Mouse (Mus musculus) bone marrow macrophage, adult 2 months (primary cell): ENCODE results near the gene Lmod1. TPM values are rescaled to one million over a fixed set of nuclear protein-coding genes. Genes with fewer than 3 reads are reported as not detected.
A peak's percentile ranks its signal among the peaks of the same experiment; 100 is the strongest.

ENCODE experiments used
- H3K27ac ChIP-seq: 2 replicates; pipeline ENCODE4 v1.5.1; 2012; ENCODE audit warnings: low read depth, low read length; ENCODE audit not compliant: insufficient read depth
- H3K4me1 ChIP-seq: 2 replicates; pipeline ENCODE4 v1.6.1; 2012; ENCODE audit warnings: low read length; ENCODE audit not compliant: control insufficient read depth, insufficient read depth
- H3K4me3 ChIP-seq: 2 replicates; pipeline ENCODE4 v1.5.1; 2012; ENCODE audit warnings: mild to moderate bottlenecking, low read length, moderate library complexity; ENCODE audit not compliant: insufficient read depth
- CTCF ChIP-seq: IDR thresholded peaks from 2 replicates; pipeline ENCODE4 v1.5.1; 2012; ENCODE audit warnings: low read depth, mild to moderate bottlenecking, low read length, moderate library complexity
- POLR2A ChIP-seq: IDR thresholded peaks from 2 replicates; pipeline ENCODE4 v1.6.1; 2012; ENCODE audit warnings: mild to moderate bottlenecking, low read depth, low read length, borderline replicate concordance
- polyA plus RNA-seq: library from polyadenylated mRNA; stranded (reverse); fragments of >200 nt; gene quantifications from 2 replicates; pipeline ENCODE4 v1.2.4, GENCODE M21; 2012; ENCODE audit not compliant: missing spikeins, insufficient read depth, insufficient read length

The Lmod1 gene
- 0.13 and 0.20 TPM in 2 replicates for polyA plus RNA-seq

GRCm38 (mm10) chr1:135324571-135324970 is at the start of gene Lmod1:
TSS of gene Lmod1 (plus strand) at chr1:135324807.
- TF ChIP-seq POLR2A (no peak), CTCF (no peak)
- Histone ChIP-seq H3K4me1 (no peaks in the 10 kb centered on the region), H3K27ac (no peak within 1 kb of the TSS), H3K4me3 (no peak within 1 kb of the TSS)

GRCm38 (mm10) chr1:135280646-135281045 is 44.0 kb upstream of the Lmod1 start:
- TF ChIP-seq CTCF, result no peak
- TF ChIP-seq POLR2A, result no peak
- Histone ChIP-seq H3K27ac (peak overlapping the region; percentile 62), H3K4me1 (peaks cover 8% of the 10 kb centered on the region), H3K4me3 (peak overlapping the region; percentile 45)

- Histone ChIP-seq H3K27ac (peak overlapping the region; percentile 100), H3K4me3 (peak overlapping the region; percentile 69), H3K4me1 (peaks cover 8% of the 10 kb centered on the region)
- TF ChIP-seq CTCF, result no peak
- no peak for TF ChIP-seq POLR2A
Measured at GRCm38 (mm10) chr1:135281841-135282240, 42.8 kb upstream of the Lmod1 start.

- Histone ChIP-seq H3K27ac (peak overlapping the region; percentile 100), H3K4me3 (peak overlapping the region; percentile 99), H3K4me1 (peaks cover 8% of the 10 kb centered on the region)
- no peak for TF ChIP-seq POLR2A
- TF ChIP-seq CTCF, result no peak
Measured at GRCm38 (mm10) chr1:135282536-135283286, 41.9 kb upstream of the Lmod1 start.

GRCm38 (mm10) chr1:135283287-135283825 is 41.3 kb upstream of the Lmod1 start:
- H3K27ac ChIP-seq, result peak overlapping the region; percentile 100
- peak overlapping the region; percentile 99 for H3K4me3 ChIP-seq
- peaks cover 8% of the 10 kb centered on the region for H3K4me1 ChIP-seq
- TF ChIP-seq CTCF (0 out of 2 replicates have a peak, but pooled peaks have one; percentile 8), POLR2A (no peak)

GRCm38 (mm10) chr1:135283826-135284291 is 40.7 kb upstream of the Lmod1 start, which contains the start of gene Rnpep:
TSS of gene Rnpep (minus strand) at chr1:135284084.
- Histone ChIP-seq H3K4me1 (peaks cover 8% of the 10 kb centered on the region), H3K4me3 (peak within 1 kb of the TSS; percentile 99), H3K27ac (peak within 1 kb of the TSS; percentile 100)
- peak; percentile 80; the same call in 1 of the 2 replicates for TF ChIP-seq POLR2A
- TF ChIP-seq CTCF, result no peak

GRCm38 (mm10) chr1:135286311-135286710 is 38.3 kb upstream of the Lmod1 start:
- Histone ChIP-seq H3K4me3 (no peak overlapping the region), H3K4me1 (peaks cover 3% of the 10 kb centered on the region; the same call in 1 of the 2 replicates), H3K27ac (no peak overlapping the region)
- TF ChIP-seq CTCF, result no peak
- no peak for TF ChIP-seq POLR2A

GRCm38 (mm10) chr1:135290908-135291307 is 33.7 kb upstream of the Lmod1 start:
- Histone ChIP-seq H3K27ac (no peak overlapping the region), H3K4me1 (no peaks in the 10 kb centered on the region)
- TF ChIP-seq POLR2A (no peak), CTCF (no peak)

GRCm38 (mm10) chr1:135311356-135311755 is 13.3 kb upstream of the Lmod1 start:
- TF ChIP-seq POLR2A (no peak), CTCF (no peak)
- peaks cover 17% of the 10 kb centered on the region for H3K4me1 ChIP-seq
- H3K4me3 ChIP-seq, result no peak overlapping the region
- H3K27ac ChIP-seq, result no peak overlapping the region

More at GRCm38 (mm10) chr1:135290908-135291307, 33.7 kb upstream of the Lmod1 start:
- no peak overlapping the region for H3K4me3 ChIP-seq

- peak overlapping the region; percentile 77 for H3K4me3 ChIP-seq
- H3K27ac ChIP-seq, result no peak overlapping the region
- TF ChIP-seq CTCF, result no peak
- TF ChIP-seq POLR2A, result no peak
- H3K4me1 ChIP-seq, result peaks cover 17% of the 10 kb centered on the region
Measured at GRCm38 (mm10) chr1:135312201-135312600, 12.4 kb upstream of the Lmod1 start.
